In the genomic region with DNA sequence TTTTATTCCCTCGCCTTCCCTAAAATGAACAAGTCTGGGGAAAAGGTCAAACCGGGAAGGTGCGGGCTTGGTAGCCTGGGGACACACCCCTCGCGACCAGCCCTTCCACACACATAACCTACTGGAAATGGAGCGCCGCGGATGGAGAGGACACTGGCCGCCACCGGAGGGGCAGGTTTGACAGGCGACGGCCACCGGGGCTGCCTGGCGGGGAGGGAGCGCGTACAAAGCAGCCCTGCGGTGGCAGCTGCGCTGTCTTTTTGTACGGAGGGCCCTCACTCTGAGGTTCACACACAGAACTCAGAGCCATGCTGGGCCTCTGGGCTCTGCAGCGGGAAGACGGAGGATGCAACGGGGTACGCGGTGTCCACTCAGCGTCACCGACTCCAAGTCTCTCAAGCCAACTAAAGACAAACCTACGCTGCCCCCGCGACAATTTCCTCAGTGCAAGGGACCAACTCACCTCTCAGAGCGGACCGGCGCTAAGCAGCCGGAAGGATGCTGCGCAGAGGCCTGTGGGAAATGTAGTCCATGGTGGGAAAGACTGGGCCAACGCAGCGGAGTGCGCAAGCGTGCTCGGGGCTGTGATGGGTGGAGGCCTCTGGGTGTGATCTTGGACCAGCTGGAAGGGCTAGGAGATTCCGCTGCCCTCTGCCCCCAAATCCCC, we compare ENCODE assay signal across 8 mouse cellular contexts. TPM values are rescaled to one million over a fixed set of nuclear protein-coding genes. Genes with fewer than 3 reads are reported as not detected.
A peak's percentile ranks its signal among the peaks of the same experiment; 100 is the strongest.
DNase-seq lines count a peak whose midpoint lies in the region; ATAC-seq and TF ChIP-seq lines count a peak whose summit lies in the region.

A gene (minus strand): TSS at position 499 of the 667 bp plus-strand sequence.

- H3K27ac ChIP-seq in embryonic facial prominence, embryonic 13.5 days, result peak within 1 kb of the TSS; percentile 77
- peak within 1 kb of the TSS; percentile 71 for H3K27ac ChIP-seq in limb, embryonic 14.5 days (replicated peaks; ENCODE audit: low read depth, low read length)
- H3K27ac ChIP-seq in midbrain, postnatal 0 days (ENCODE audit: low read depth, low read length), result peak within 1 kb of the TSS; percentile 78

- peak within 1 kb of the TSS; percentile 70 for H3K4me2 ChIP-seq in embryonic facial prominence, embryonic 13.5 days
- peak within 1 kb of the TSS; percentile 75 for H3K4me2 ChIP-seq in limb, embryonic 14.5 days (replicated peaks; ENCODE audit: low read depth, low read length, severe bottlenecking)
- H3K4me2 ChIP-seq in midbrain, postnatal 0 days (ENCODE audit: low read depth, low read length, poor library complexity, severe bottlenecking), result peak within 1 kb of the TSS; percentile 79

- TF ChIP-seq POLR2A in limb, embryonic 14.5 days (IDR thresholded peaks at IDR 0.05; ENCODE audit: borderline replicate concordance, extremely low read depth, insufficient read depth, insufficient read length), result peak; percentile 77; the same call in 1 of the 2 replicates

- peak within 1 kb of the TSS; percentile 83 for H3K9ac ChIP-seq in embryonic facial prominence, embryonic 13.5 days
- H3K9ac ChIP-seq in limb, embryonic 14.5 days (ENCODE audit: low read depth, low read length, severe bottlenecking), result peak within 1 kb of the TSS; percentile 78
- H3K9ac ChIP-seq in midbrain, postnatal 0 days (replicated peaks; ENCODE audit: low read length, poor library complexity, severe bottlenecking), result peak within 1 kb of the TSS; percentile 82

- peak; percentile 93 for ATAC-seq in embryonic facial prominence, embryonic 13.5 days (ENCODE audit: insufficient number of reproducible peaks, insufficient read depth, low FRiP score, low TSS enrichment, low read depth)
- peak; percentile 95 for ATAC-seq in limb, embryonic 14.5 days (ENCODE audit: low FRiP score, low read depth)
- peak; percentile 98 for ATAC-seq in midbrain, postnatal 0 days (ENCODE audit: low FRiP score)

- under 1% methylated on average over 40 of the region's 40 CpGs for WGBS in embryonic facial prominence, embryonic 13.5 days
- WGBS in limb, embryonic 14.5 days, result under 1% methylated on average over 32 of the region's 40 CpGs
- under 1% methylated on average over 40 of the region's 40 CpGs for WGBS in midbrain, postnatal 0 days

- peak within 1 kb of the TSS; percentile 70 for H3K4me3 ChIP-seq in embryonic facial prominence, embryonic 13.5 days
- peak within 1 kb of the TSS; percentile 66 for H3K4me3 ChIP-seq in limb, embryonic 14.5 days (replicated peaks; ENCODE audit: low read length)
- peak within 1 kb of the TSS; percentile 73 for H3K4me3 ChIP-seq in midbrain, postnatal 0 days (ENCODE audit: low read depth, low read length)

- no peaks in the 10 kb centered on the region for H3K9me3 ChIP-seq in embryonic facial prominence, embryonic 13.5 days
- no peaks in the 10 kb centered on the region for H3K9me3 ChIP-seq in limb, embryonic 14.5 days (ENCODE audit: control insufficient read depth, low read length)
- no peaks in the 10 kb centered on the region for H3K9me3 ChIP-seq in midbrain, postnatal 0 days (ENCODE audit: low read length)

- DNase-seq in 3134 (ENCODE audit: extremely low read depth, insufficient read length, low spot score), result peak; percentile 66
- DNase-seq in adrenal gland, postnatal 36 days, result peak; percentile 93 to 95
- DNase-seq in heart, adult 8-10 months (ENCODE audit: low spot score), result peak; percentile 93
- DNase-seq in kidney, adult 9 months, result peak; percentile 84
- DNase-seq in limb, embryonic 14.5 days (ENCODE audit: low spot score), result peak; percentile 90
- DNase-seq in midbrain, postnatal 0 days (ENCODE audit: low spot score), result peak; percentile 95
- DNase-seq in spleen, postnatal 14 days (ENCODE audit: low spot score in 2 of 2), result peak; percentile 75 to 85

- TF ChIP-seq CTCF in midbrain, postnatal 0 days (IDR thresholded peaks at IDR 0.05), result no peak

- peaks cover 11% of the 10 kb centered on the region for H3K36me3 ChIP-seq in embryonic facial prominence, embryonic 13.5 days
- H3K36me3 ChIP-seq in limb, embryonic 14.5 days (ENCODE audit: control insufficient read depth, insufficient read depth, low read length), result 0 out of 2 replicates have a peak, but pooled peaks cover 10% of the 10 kb centered on the region
- H3K36me3 ChIP-seq in midbrain, postnatal 0 days (ENCODE audit: insufficient read depth, low read length), result peaks cover 3% of the 10 kb centered on the region; the same call in 1 of the 2 replicates

- no peaks in the 10 kb centered on the region for H3K27me3 ChIP-seq in embryonic facial prominence, embryonic 13.5 days
- H3K27me3 ChIP-seq in limb, embryonic 14.5 days (ENCODE audit: control insufficient read depth, insufficient read depth, low read length), result no peaks in the 10 kb centered on the region
- no peaks in the 10 kb centered on the region for H3K27me3 ChIP-seq in midbrain, postnatal 0 days (ENCODE audit: insufficient read depth, low read length)

- H3K4me1 ChIP-seq in embryonic facial prominence, embryonic 13.5 days, result peaks cover 19% of the 10 kb centered on the region
- H3K4me1 ChIP-seq in limb, embryonic 14.5 days (ENCODE audit: control insufficient read depth, insufficient read depth, low read length), result peaks cover 13% of the 10 kb centered on the region
- no peaks in the 10 kb centered on the region for H3K4me1 ChIP-seq in midbrain, postnatal 0 days (ENCODE audit: insufficient read depth, low read length)

RNA-seq across cellular contexts. Expression of the gene that starts here (rescaled TPM):
- 1 to 10 TPM; 3.0 to 3.1 TPM for total RNA-seq in adrenal gland, postnatal 36 days (2021)
- polyA plus RNA-seq in embryonic facial prominence, embryonic 13.5 days (2015; fragmentation: Nextera tagmentation; extraction: Ambion mirVana), result 5.5 and 7.1 TPM in 2 replicates
- 1 to 10 TPM; 2.4 to 3.0 (median 2.6) TPM for total RNA-seq in heart, adult 8-10 months (2022)
- polyA plus RNA-seq in limb, embryonic 14.5 days (2012; rRNA removed), result 6.5 and 7.3 TPM in 2 replicates
- polyA plus RNA-seq in limb, embryonic 14.5 days (2014; fragmentation: Nextera tagmentation; extraction: Ambion mirVana), result 4.9 and 5.4 TPM in 2 replicates
- total RNA-seq in midbrain, postnatal 0 days (2014; rRNA removed), result 13.0 and 16.5 TPM in 2 replicates
- 5.8 and 8.7 TPM in 2 replicates for polyA plus RNA-seq in midbrain, postnatal 0 days (2015; fragmentation: Nextera tagmentation; extraction: Ambion mirVana)

Comparison
In these comparisons a context has a peak if more than half of its experiments do, and no peak if none do; other contexts are left out.
1. Peak in every context shown above with its lines: DNase-seq, ATAC-seq, H3K4me3 ChIP-seq and H3K27ac ChIP-seq.